Comparison of ENCODE assay signal across 20 mouse cellular contexts in genomic region chr7:132398487-132398886, GRCm38 (mm10).
A peak's percentile ranks its signal among the peaks of the same experiment; 100 is the strongest.
DNase-seq lines count a peak whose midpoint lies in the region; ATAC-seq and TF ChIP-seq lines count a peak whose summit lies in the region.
"Had no signal": no experiment of that assay in that cellular context is flagged by ENCODE, and none has a peak within 500 bp of the region (broad histone marks: within the 10 kb centered on the region; RNA-seq: fewer than 3 reads in every experiment).

No protein-coding gene starts in this region.

- H3K79me2 ChIP-seq in MEL (ENCODE audit: control insufficient read depth, insufficient read depth, low read length, poor library complexity) = peaks cover 8% of the 10 kb centered on the region

- TF ChIP-seq EP300 in lung, postnatal 0 days (IDR thresholded peaks at IDR 0.05) = no peak
- TF ChIP-seq EP300 in MEL (IDR thresholded peaks at IDR 0.05; ENCODE audit: low read depth in 1 of 2, low read length in 2 of 2) = no peak

- no peaks in the 10 kb centered on the region for H3K27me3 ChIP-seq in lung, embryonic 15.5 days
- no peaks in the 10 kb centered on the region for H3K27me3 ChIP-seq in lung, postnatal 0 days (replicated peaks; ENCODE audit: insufficient read depth, low read length)
- H3K27me3 ChIP-seq in MEL (ENCODE audit: control insufficient read depth in 1 of 2, insufficient read depth in 2 of 2, low read length in 2 of 2) = no peaks in the 10 kb centered on the region
- H3K27me3 ChIP-seq: embryonic facial prominence, embryonic 12.5 days; forebrain, embryonic 13.5 days; forebrain, embryonic 15.5 days; Patski had no signal

- H3K4me2 ChIP-seq in lung, embryonic 15.5 days = no peak overlapping the region
- no peak overlapping the region for H3K4me2 ChIP-seq in lung, postnatal 0 days (replicated peaks; ENCODE audit: low read depth, low read length)
- H3K4me2 ChIP-seq: embryonic facial prominence, embryonic 12.5 days; forebrain, embryonic 13.5 days; forebrain, embryonic 15.5 days had no signal

- TF ChIP-seq POLR2A in lung, adult 2 months (IDR thresholded peaks at IDR 0.05; ENCODE audit: borderline replicate concordance, extremely low read depth, low read depth, low read length) = no peak
- no peak for TF ChIP-seq POLR2A in MEL (IDR thresholded peaks at IDR 0.05; ENCODE audit: control insufficient read depth in 1 of 2, insufficient read depth in 1 of 2, low read depth in 1 of 2, low read length in 2 of 2, poor library complexity in 1 of 2)

- H3K4me3 ChIP-seq in lung, embryonic 15.5 days = no peak overlapping the region
- H3K4me3 ChIP-seq in lung, adult 2 months (replicated peaks; ENCODE audit: extremely low read depth, low read depth, low read length) = no peak overlapping the region
- no peak overlapping the region for H3K4me3 ChIP-seq in lung, postnatal 0 days (ENCODE audit: low read depth, low read length)
- H3K4me3 ChIP-seq in MEL (ENCODE audit: control insufficient read depth in 1 of 2, insufficient read depth in 1 of 2, low read depth in 2 of 2, low read length in 2 of 2) = no peak overlapping the region
- H3K4me3 ChIP-seq: embryonic facial prominence, embryonic 10.5 days; embryonic facial prominence, embryonic 12.5 days; forebrain, embryonic 13.5 days; forebrain, embryonic 15.5 days had no signal

- TF ChIP-seq CTCF in lung, adult 2 months (IDR thresholded peaks at IDR 0.05; ENCODE audit: insufficient read depth, low read length) = no peak
- TF ChIP-seq CTCF in lung, postnatal 0 days (IDR thresholded peaks at IDR 0.05) = no peak
- no peak for TF ChIP-seq CTCF in MEL (IDR thresholded peaks at IDR 0.05 in 2 of 3, conservative IDR thresholded peaks at IDR 0.05 in 1 of 3; ENCODE audit: control insufficient read depth in 1 of 3, insufficient read depth in 1 of 3, low read depth in 2 of 3, low read length in 3 of 3, poor library complexity in 1 of 3, severe bottlenecking in 1 of 3)

- no peak for TF ChIP-seq RAD21 in MEL (IDR thresholded peaks at IDR 0.05; ENCODE audit: low read depth, low read length)

- no peak overlapping the region for H3K9ac ChIP-seq in lung, embryonic 15.5 days
- H3K9ac ChIP-seq in lung, postnatal 0 days (replicated peaks; ENCODE audit: low read depth) = no peak overlapping the region
- no peak overlapping the region for H3K9ac ChIP-seq in MEL (ENCODE audit: control insufficient read depth, low read depth, low read length, poor library complexity, severe bottlenecking)
- H3K9ac ChIP-seq: embryonic facial prominence, embryonic 12.5 days; forebrain, embryonic 13.5 days; forebrain, embryonic 15.5 days had no signal

- intact Hi-C loops in left cerebral cortex, postnatal 10 days (cut with DNase I) = no loop called here

- ATAC-seq in lung, embryonic 15.5 days (ENCODE audit: borderline replicate concordance, extremely low read depth, low FRiP score, low TSS enrichment) = peak; percentile 85; the same call in 1 of the 2 replicates
- ATAC-seq in lung, postnatal 0 days = 0 out of 2 replicates have a peak, but pooled peaks have one; percentile 3
- ATAC-seq: activated CD4-positive, CD25-positive, alpha-beta regulatory T cell, adult 4 months; forebrain, embryonic 13.5 days; forebrain, embryonic 15.5 days; Patski had no signal

- no peak for DNase-seq in lung, adult 2 months
- DNase-seq in lung, postnatal 0 days (ENCODE audit: low spot score) = peak; percentile 19
- no peak for DNase-seq in lung, adult 18-20 months
- DNase-seq in MEL (ENCODE audit: low read depth, low spot score) = no peak
- DNase-seq in left cerebral cortex, postnatal 10 days (ENCODE audit: extremely low spot score in 1 of 2, low spot score in 2 of 2) = no peak
- DNase-seq: adrenal gland, adult 8-10 months; adrenal gland, postnatal 14 days; adrenal gland, postnatal 36 days; cerebellum, adult 11-12 months; cerebellum, adult 2 months; cerebellum, adult 9-10 months; cerebellum, postnatal 10 days; cerebellum, postnatal 25 days had no signal

- H3K27ac ChIP-seq in lung, embryonic 15.5 days = no peak overlapping the region
- no peak overlapping the region for H3K27ac ChIP-seq in lung, postnatal 0 days (ENCODE audit: low read length)
- H3K27ac ChIP-seq in MEL (ENCODE audit: control insufficient read depth, low read depth, low read length) = peak overlapping the region; percentile 99
- H3K27ac ChIP-seq: embryonic facial prominence, embryonic 10.5 days; embryonic facial prominence, embryonic 12.5 days; forebrain, embryonic 13.5 days; forebrain, embryonic 15.5 days had no signal

- no peaks in the 10 kb centered on the region for H3K9me3 ChIP-seq in lung, embryonic 15.5 days
- H3K9me3 ChIP-seq in lung, postnatal 0 days (ENCODE audit: low read length) = no peaks in the 10 kb centered on the region
- no peaks in the 10 kb centered on the region for H3K9me3 ChIP-seq in MEL (replicated peaks; ENCODE audit: insufficient read depth, low read length)
- H3K9me3 ChIP-seq: embryonic facial prominence, embryonic 10.5 days; embryonic facial prominence, embryonic 12.5 days; forebrain, embryonic 13.5 days; forebrain, embryonic 15.5 days had no signal

- 43% methylated on average over 3 of the region's 3 CpGs for WGBS in lung, embryonic 15.5 days
- 75% methylated on average over 3 of the region's 3 CpGs for WGBS in lung, adult 2 months
- 61% methylated on average over 3 of the region's 3 CpGs for whole genome bisulfite sequencing in lung, postnatal 0 days

- H3K36me3 ChIP-seq in lung, embryonic 15.5 days = no peaks in the 10 kb centered on the region
- no peaks in the 10 kb centered on the region for H3K36me3 ChIP-seq in lung, postnatal 0 days (ENCODE audit: insufficient read depth, low read length)
- peaks cover 0 to 75% of the 10 kb centered on the region in 2 experiments; a peak in 2 of 4 replicates for H3K36me3 ChIP-seq in MEL (ENCODE audit: control insufficient read depth in 1 of 2, insufficient read depth in 2 of 2, low read length in 2 of 2)
- H3K36me3 ChIP-seq: embryonic facial prominence, embryonic 10.5 days; embryonic facial prominence, embryonic 12.5 days; forebrain, embryonic 15.5 days had no signal

- H3K4me1 ChIP-seq in lung, embryonic 15.5 days = no peaks in the 10 kb centered on the region
- peaks cover 4% of the 10 kb centered on the region; the same call in 1 of the 2 replicates for H3K4me1 ChIP-seq in lung, adult 2 months (ENCODE audit: control insufficient read depth, insufficient read depth, low read length)
- peaks cover 6% of the 10 kb centered on the region; the same call in 1 of the 2 replicates for H3K4me1 ChIP-seq in lung, postnatal 0 days (ENCODE audit: insufficient read depth, low read depth, low read length)
- H3K4me1 ChIP-seq in MEL (ENCODE audit: control insufficient read depth in 1 of 2, insufficient read depth in 2 of 2, low read length in 2 of 2) = peaks cover 17 to 76% of the 10 kb centered on the region in 2 experiments
- H3K4me1 ChIP-seq: forebrain, embryonic 15.5 days had no signal

TF ChIP-seq in MEL, 35 proteins besides CTCF, POLR2A, EP300 and RAD21:
- no peak for TF ChIP-seq KAT2A (conservative IDR thresholded peaks at IDR 0.05; ENCODE audit: low read depth, low read length)
- no peak for TF ChIP-seq GABPA (IDR thresholded peaks at IDR 0.05; ENCODE audit: low read depth, low read length)
- TF ChIP-seq POLR2AphosphoS5 (IDR thresholded peaks at IDR 0.05; ENCODE audit: borderline replicate concordance, low read depth, low read length) = no peak
- TF ChIP-seq ELF1 (IDR thresholded peaks at IDR 0.05; ENCODE audit: low read depth, low read length) = no peak
- TF ChIP-seq MAZ (IDR thresholded peaks at IDR 0.05; ENCODE audit: low read depth, low read length) = no peak
- TF ChIP-seq MYB (IDR thresholded peaks at IDR 0.05; ENCODE audit: low read depth, low read length) = no peak
- TF ChIP-seq TAL1 (IDR thresholded peaks at IDR 0.05; ENCODE audit: low read length) = peak; percentile 60
